Mouse (Mus musculus) neural tube, embryonic 11.5 days (tissue): Measurements from ENCODE around the gene Cyp4f15. TPM values are rescaled to one million over a fixed set of nuclear protein-coding genes. Genes with fewer than 3 reads are reported as not detected.
A peak's percentile ranks its signal among the peaks of the same experiment; 100 is the strongest.

Experiments
- ATAC-seq: fragments of 200-750 bp; cut with Nextera tagmentation; 2 replicates; pipeline ENCODE4 v1.8.0; 2017; ENCODE audit warnings: moderate number of reproducible peaks, mild to moderate bottlenecking, moderate TSS enrichment, moderate library complexity; ENCODE audit not compliant: insufficient read depth, low FRiP score, low TSS enrichment
- DNase-seq: peaks from one replicate; pipeline ENCODE4 v3.0.0-alpha.2; 2015; ENCODE audit warnings: low spot score
- H3K27ac ChIP-seq: fragments of 300-500 bp; sonication (generic); 2 replicates; pipeline ENCODE4 v1.5.1; 2014; ENCODE audit warnings: low read depth, mild to moderate bottlenecking, low read length
- H3K27me3 ChIP-seq: fragments of 300-500 bp; sonication (generic); 2 replicates; pipeline ENCODE4 v1.6.1; 2014; ENCODE audit warnings: mild to moderate bottlenecking, low read length, mixed read lengths; ENCODE audit not compliant: control insufficient read depth, insufficient read depth
- H3K36me3 ChIP-seq: fragments of 300-500 bp; sonication (generic); 2 replicates; pipeline ENCODE4 v1.6.1; 2014; ENCODE audit warnings: mild to moderate bottlenecking, low read length, moderate library complexity, mixed read lengths; ENCODE audit not compliant: control insufficient read depth, insufficient read depth
- H3K4me1 ChIP-seq: fragments of 300-500 bp; sonication (generic); 2 replicates; pipeline ENCODE4 v1.6.1; 2014; ENCODE audit warnings: low read length, mixed read lengths; ENCODE audit not compliant: control insufficient read depth, insufficient read depth
- H3K4me2 ChIP-seq: fragments of 300-500 bp; sonication (generic); 2 replicates; pipeline ENCODE4 v1.6.1; 2014; ENCODE audit warnings: low read depth, mild to moderate bottlenecking, moderate library complexity
- H3K4me3 ChIP-seq: fragments of 300-500 bp; sonication (generic); 2 replicates; pipeline ENCODE4 v1.5.1; 2014; ENCODE audit warnings: low read depth, low read length
- H3K9ac ChIP-seq: fragments of 300-500 bp; sonication (generic); 2 replicates; pipeline ENCODE4 v1.6.1; 2014; ENCODE audit warnings: mild to moderate bottlenecking, low read length
- H3K9me3 ChIP-seq: fragments of 300-500 bp; sonication (generic); 2 replicates; pipeline ENCODE4 v1.6.1; 2016; ENCODE audit warnings: low read length; ENCODE audit not compliant: control insufficient read depth
- WGBS: fragments of 180-500 bp; shearing (Covaris S2); extraction: QIAGEN DNeasy Blood & Tissue Kit; methylation state at CpG from one replicate; pipeline ENCODE4 v1.1.7; 2014; 5-methylcytosine and 5-hydroxymethylcytosine counted together
- polyA plus RNA-seq: library from polyadenylated mRNA; unstranded; fragments of >200 nt; fragmentation: Nextera tagmentation; extraction: Ambion mirVana; gene quantifications from 2 replicates; pipeline ENCODE4 v1.2.1, GENCODE M21; 2014

Cyp4f15 gene
- 0.77 TPM in 1 of 2 replicates, not detected in the other for polyA plus RNA-seq

GRCm38 (mm10) chr17:32685048-32685750 lies at the start of gene Cyp4f15:
TSS of gene Cyp4f15 (plus strand) at chr17:32685627.
- Histone ChIP-seq H3K4me3 (no peak within 1 kb of the TSS), H3K4me1 (peaks cover 3% of the 10 kb centered on the region), H3K9me3 (no peaks in the 10 kb centered on the region), H3K36me3 (no peaks in the 10 kb centered on the region), H3K4me2 (no peak within 1 kb of the TSS), H3K27me3 (no peaks in the 10 kb centered on the region), H3K27ac (no peak within 1 kb of the TSS), H3K9ac (no peak within 1 kb of the TSS)
- WGBS, result 20% methylated on average over 7 of the region's 7 CpGs
- peak; percentile 23 for DNase-seq
- ATAC-seq, result no peak

- H3K4me2 ChIP-seq, result no peak overlapping the region
- no peak for DNase-seq
- WGBS, result 62% methylated on average over 3 of the region's 3 CpGs
Measured at GRCm38 (mm10) chr17:32636341-32636740, 49.1 kb upstream of the Cyp4f15 start.

GRCm38 (mm10) chr17:32637151-32637550 lies 48.3 kb upstream of the Cyp4f15 start:
- no peaks in the 10 kb centered on the region for H3K36me3 ChIP-seq
- H3K4me1 ChIP-seq, result no peaks in the 10 kb centered on the region
- DNase-seq (no peak), ATAC-seq (no peak)
- H3K27me3 ChIP-seq, result no peaks in the 10 kb centered on the region
- whole genome bisulfite sequencing, result 85% methylated on average over 2 of the region's 2 CpGs
- no peak overlapping the region for H3K4me2 ChIP-seq
- H3K27ac ChIP-seq, result no peak overlapping the region
- H3K9ac ChIP-seq, result no peak overlapping the region
- no peak overlapping the region for H3K4me3 ChIP-seq
- no peaks in the 10 kb centered on the region for H3K9me3 ChIP-seq

More at GRCm38 (mm10) chr17:32636341-32636740, 49.1 kb upstream of the Cyp4f15 start:
- Histone ChIP-seq H3K27me3 (no peaks in the 10 kb centered on the region), H3K9me3 (no peaks in the 10 kb centered on the region), H3K4me1 (no peaks in the 10 kb centered on the region), H3K27ac (no peak overlapping the region), H3K4me3 (no peak overlapping the region), H3K36me3 (no peaks in the 10 kb centered on the region), H3K9ac (no peak overlapping the region)
- ATAC-seq, result no peak

GRCm38 (mm10) chr17:32646631-32647030 lies 38.8 kb upstream of the Cyp4f15 start:
- WGBS, result 91% methylated on average over 4 of the region's 4 CpGs
- DNase-seq, result no peak
- no peak overlapping the region for H3K4me2 ChIP-seq
- H3K4me3 ChIP-seq, result no peak overlapping the region
- no peaks in the 10 kb centered on the region for H3K27me3 ChIP-seq
- H3K36me3 ChIP-seq, result no peaks in the 10 kb centered on the region
- ATAC-seq, result no peak
- no peak overlapping the region for H3K27ac ChIP-seq
- H3K9ac ChIP-seq, result no peak overlapping the region
- H3K4me1 ChIP-seq, result no peaks in the 10 kb centered on the region
- no peaks in the 10 kb centered on the region for H3K9me3 ChIP-seq

DNA sequence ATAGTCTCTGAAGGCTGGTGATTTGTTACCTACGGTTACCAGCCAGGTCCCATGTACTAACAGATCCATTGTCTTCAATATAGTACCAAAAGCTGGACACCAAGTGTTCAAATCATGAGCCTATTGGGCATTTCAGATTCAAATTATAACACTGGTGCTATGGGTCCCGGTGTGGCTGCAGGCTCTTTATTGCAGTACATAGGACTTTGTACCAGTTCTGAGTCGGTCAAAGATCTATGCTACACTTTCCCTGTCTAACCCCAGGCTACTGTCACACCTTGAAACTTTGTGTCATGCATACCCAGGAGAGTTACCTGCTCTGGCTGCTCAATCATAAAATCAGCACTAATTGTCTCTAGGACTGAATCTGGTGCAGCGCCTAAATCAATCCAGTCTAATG lies 31.6 kb upstream of the Cyp4f15 start:
- no peak for ATAC-seq
- DNase-seq, result no peak
- no peaks in the 10 kb centered on the region for H3K4me1 ChIP-seq
- no peak overlapping the region for H3K4me3 ChIP-seq
- no peak overlapping the region for H3K27ac ChIP-seq
- H3K36me3 ChIP-seq, result no peaks in the 10 kb centered on the region
- H3K9me3 ChIP-seq, result no peaks in the 10 kb centered on the region
- no peak overlapping the region for H3K9ac ChIP-seq
- WGBS, result 92% methylated on average over 4 of the region's 4 CpGs
- no peak overlapping the region for H3K4me2 ChIP-seq
- H3K27me3 ChIP-seq, result no peaks in the 10 kb centered on the region

GRCm38 (mm10) chr17:32657041-32657440 lies 28.4 kb upstream of the Cyp4f15 start:
- H3K9me3 ChIP-seq, result no peaks in the 10 kb centered on the region
- no peaks in the 10 kb centered on the region for H3K36me3 ChIP-seq
- ATAC-seq (no peak), DNase-seq (no peak)
- no peak overlapping the region for H3K9ac ChIP-seq
- no peak overlapping the region for H3K4me3 ChIP-seq
- H3K4me2 ChIP-seq, result no peak overlapping the region
- H3K27ac ChIP-seq, result no peak overlapping the region
- H3K27me3 ChIP-seq, result no peaks in the 10 kb centered on the region
- H3K4me1 ChIP-seq, result no peaks in the 10 kb centered on the region
- 82% methylated on average over 3 of the region's 3 CpGs for WGBS

DNA sequence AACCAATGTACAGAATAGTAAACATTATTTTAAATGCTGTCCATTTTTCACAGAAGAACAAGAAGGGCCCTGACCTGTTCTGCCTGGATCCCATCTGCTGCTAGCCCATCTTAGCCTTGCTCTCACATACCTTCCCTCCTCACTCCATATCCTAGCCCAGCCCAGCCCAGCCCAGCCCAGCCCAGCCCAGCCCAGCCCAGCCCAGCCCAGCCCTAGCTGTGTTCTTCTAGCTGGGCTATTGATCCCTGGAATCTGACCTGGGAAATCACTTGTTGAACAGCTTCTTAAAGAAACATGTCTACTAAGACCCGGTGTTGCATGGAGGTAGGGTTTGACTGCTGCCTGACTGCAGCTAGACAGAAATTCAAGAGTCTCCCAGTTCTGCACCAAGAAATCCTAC lies 27.2 kb upstream of the Cyp4f15 start:
- Histone ChIP-seq H3K4me1 (no peaks in the 10 kb centered on the region), H3K27ac (no peak overlapping the region), H3K27me3 (no peaks in the 10 kb centered on the region), H3K4me3 (no peak overlapping the region), H3K9me3 (no peaks in the 10 kb centered on the region), H3K36me3 (no peaks in the 10 kb centered on the region), H3K9ac (no peak overlapping the region), H3K4me2 (no peak overlapping the region)
- WGBS, result 82% methylated on average over 1 of the region's 1 CpGs
- DNase-seq (no peak), ATAC-seq (no peak)

DNA sequence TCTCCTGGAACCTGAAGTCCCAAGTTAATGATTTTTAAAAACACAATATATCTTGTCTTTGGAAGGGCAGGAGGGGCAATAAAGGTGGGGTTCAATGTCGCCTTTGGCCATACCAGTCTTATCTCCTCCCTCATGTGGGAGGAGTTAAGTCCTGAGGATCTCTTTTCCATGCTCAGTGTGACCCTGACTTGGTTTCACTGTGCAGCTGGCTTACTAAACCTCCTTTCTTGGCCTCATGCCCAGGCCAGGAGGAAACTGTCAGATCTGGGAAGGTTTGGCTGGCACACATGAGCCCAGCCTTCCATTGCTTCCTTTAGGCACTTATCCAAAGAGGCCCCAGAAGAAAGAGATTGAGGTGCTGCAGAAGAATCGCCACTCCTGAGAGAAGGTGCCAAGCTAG lies 26.7 kb upstream of the Cyp4f15 start, which contains the start of gene Cyp4f40:
Gene Cyp4f40, plus strand, starts transcription at position 189 of the 400 bp plus-strand sequence.
- 66% methylated on average over 2 of the region's 2 CpGs for WGBS
- Histone ChIP-seq H3K27me3 (no peaks in the 10 kb centered on the region), H3K4me3 (no peak within 1 kb of the TSS), H3K9me3 (no peaks in the 10 kb centered on the region), H3K9ac (no peak within 1 kb of the TSS), H3K27ac (no peak within 1 kb of the TSS), H3K36me3 (no peaks in the 10 kb centered on the region), H3K4me2 (no peak within 1 kb of the TSS), H3K4me1 (no peaks in the 10 kb centered on the region)
- DNase-seq (no peak), ATAC-seq (no peak)

- Histone ChIP-seq H3K4me1 (no peaks in the 10 kb centered on the region), H3K9me3 (no peaks in the 10 kb centered on the region), H3K4me3 (no peak overlapping the region), H3K4me2 (no peak overlapping the region), H3K27ac (no peak overlapping the region), H3K9ac (no peak overlapping the region), H3K36me3 (no peaks in the 10 kb centered on the region), H3K27me3 (no peaks in the 10 kb centered on the region)
- no peak for ATAC-seq
- 68% methylated on average over 7 of the region's 7 CpGs for WGBS
- DNase-seq, result no peak
Measured at GRCm38 (mm10) chr17:32673976-32674375, 11.5 kb upstream of the Cyp4f15 start.
